Mouse (Mus musculus): ENCODE results near the gene Hmcn2.

The Hmcn2 gene

GRCm38 (mm10) chr2:31341726-31342535 is 27.7 kb downstream of the Hmcn2 start:
- TF ChIP-seq GATA4 (IDR thresholded peaks at IDR 0.05; ENCODE audit: insufficient replicate concordance, low read length) = no peak

GRCm38 (mm10) chr2:31346096-31346495 is 31.9 kb downstream of the Hmcn2 start:
- TF ChIP-seq GATA4 (IDR thresholded peaks at IDR 0.05; ENCODE audit: insufficient replicate concordance, low read length) = no peak

- no peak for TF ChIP-seq GATA4 (IDR thresholded peaks at IDR 0.05; ENCODE audit: insufficient replicate concordance, low read length)
These were observed 34.2 kb downstream of the Hmcn2 start for GRCm38 (mm10) chr2:31348373-31348772.

GRCm38 (mm10) chr2:31348850-31349249 is 34.6 kb downstream of the Hmcn2 start:
- TF ChIP-seq GATA4 (IDR thresholded peaks at IDR 0.05; ENCODE audit: insufficient replicate concordance, low read length) = no peak

GRCm38 (mm10) chr2:31356771-31357170 is 42.6 kb downstream of the Hmcn2 start:
- TF ChIP-seq GATA4 (IDR thresholded peaks at IDR 0.05; ENCODE audit: insufficient replicate concordance, low read length) = no peak

- TF ChIP-seq GATA4 (IDR thresholded peaks at IDR 0.05; ENCODE audit: insufficient replicate concordance, low read length) = no peak
These were observed 45.1 kb downstream of the Hmcn2 start for GRCm38 (mm10) chr2:31359316-31359715.

GRCm38 (mm10) chr2:31367186-31367585 is 53.0 kb downstream of the Hmcn2 start:
- TF ChIP-seq GATA4 (IDR thresholded peaks at IDR 0.05; ENCODE audit: insufficient replicate concordance, low read length) = no peak

GRCm38 (mm10) chr2:31371396-31371795 is 57.2 kb downstream of the Hmcn2 start:
- no peak for TF ChIP-seq GATA4 (IDR thresholded peaks at IDR 0.05; ENCODE audit: insufficient replicate concordance, low read length)

- TF ChIP-seq GATA4 (IDR thresholded peaks at IDR 0.05; ENCODE audit: insufficient replicate concordance, low read length) = no peak
These were observed 58.0 kb downstream of the Hmcn2 start for GRCm38 (mm10) chr2:31372186-31372585.

GRCm38 (mm10) chr2:31374415-31374814 is 60.2 kb downstream of the Hmcn2 start:
- TF ChIP-seq GATA4 (IDR thresholded peaks at IDR 0.05; ENCODE audit: insufficient replicate concordance, low read length) = no peak

- no peak for TF ChIP-seq GATA4 (IDR thresholded peaks at IDR 0.05; ENCODE audit: insufficient replicate concordance, low read length)
These were observed 61.8 kb downstream of the Hmcn2 start for GRCm38 (mm10) chr2:31376057-31376456.

- TF ChIP-seq GATA4 (IDR thresholded peaks at IDR 0.05; ENCODE audit: insufficient replicate concordance, low read length) = no peak
These were observed 63.3 kb downstream of the Hmcn2 start for GRCm38 (mm10) chr2:31377481-31377880.

- no peak for TF ChIP-seq GATA4 (IDR thresholded peaks at IDR 0.05; ENCODE audit: insufficient replicate concordance, low read length)
These were observed 67.2 kb downstream of the Hmcn2 start for GRCm38 (mm10) chr2:31381292-31381846.

GRCm38 (mm10) chr2:31382952-31383351 is 68.7 kb downstream of the Hmcn2 start:
- no peak for TF ChIP-seq GATA4 (IDR thresholded peaks at IDR 0.05; ENCODE audit: insufficient replicate concordance, low read length)

GRCm38 (mm10) chr2:31416968-31417367 is 102.8 kb downstream of the Hmcn2 start:
- no peak for TF ChIP-seq GATA4 (IDR thresholded peaks at IDR 0.05; ENCODE audit: insufficient replicate concordance, low read length)

- TF ChIP-seq GATA4 (IDR thresholded peaks at IDR 0.05; ENCODE audit: insufficient replicate concordance, low read length) = no peak
These were observed 103.8 kb downstream of the Hmcn2 start for GRCm38 (mm10) chr2:31418021-31418420.

- no peak for TF ChIP-seq GATA4 (IDR thresholded peaks at IDR 0.05; ENCODE audit: insufficient replicate concordance, low read length)
These were observed 104.4 kb downstream of the Hmcn2 start for GRCm38 (mm10) chr2:31418571-31418970.

Data from liver, adult (tissue).